Mouse (Mus musculus) myocyte (in vitro differentiated cells): ENCODE measurements around the gene Scfd2. TPM values are rescaled to one million over a fixed set of nuclear protein-coding genes. Genes with fewer than 3 reads are reported as not detected.

Source experiments
- H3K27me3 ChIP-seq: one replicate; pipeline ENCODE4 v1.6.1; 2011; ENCODE audit not compliant: control insufficient read depth, insufficient read depth, insufficient read length
- H3K36me3 ChIP-seq: one replicate; pipeline ENCODE4 v1.6.1; 2011; ENCODE audit not compliant: control insufficient read depth, insufficient read depth
- H3K4me2 ChIP-seq: one replicate; pipeline ENCODE4 v1.6.1; 2011; ENCODE audit warnings: low read depth, control low read depth
- H3K4me3 ChIP-seq: one replicate; pipeline ENCODE4 v1.5.1; 2011; ENCODE audit warnings: mild to moderate bottlenecking, control low read depth, moderate library complexity
- H3K79me2 ChIP-seq: one replicate; pipeline ENCODE4 v1.6.1; 2011; ENCODE audit not compliant: control insufficient read depth, insufficient read depth
- H3ac ChIP-seq: one replicate; pipeline ENCODE4 v1.6.1; 2011; ENCODE audit not compliant: control insufficient read depth, insufficient read length
- CEBPB ChIP-seq: IDR thresholded peaks from 2 replicates; pipeline ENCODE4 v1.6.1; 2011; ENCODE audit warnings: mild to moderate bottlenecking, moderate library complexity; ENCODE audit not compliant: poor library complexity, insufficient read depth, severe bottlenecking
- E2F4 ChIP-seq: IDR thresholded peaks from one replicate; pipeline ENCODE4 v1.6.1; 2011; ENCODE audit warnings: mild to moderate bottlenecking, control low read depth, moderate library complexity; ENCODE audit not compliant: insufficient read depth
- MAX ChIP-seq: IDR thresholded peaks from one replicate; pipeline ENCODE4 v1.6.1; 2011; ENCODE audit warnings: low read depth, mild to moderate bottlenecking, control low read depth
- MYOD1 ChIP-seq, 3 experiments: IDR thresholded peaks; one replicate each; pipeline ENCODE4 v1.6.1; 2011; ENCODE audit warnings: control low read depth in 2 of 3, low read depth in 2 of 3, mild to moderate bottlenecking in 2 of 3, moderate library complexity in 1 of 3; ENCODE audit not compliant: insufficient read length in 2 of 3, control insufficient read depth in 1 of 3
- MYOG ChIP-seq, 3 experiments: IDR thresholded peaks; one replicate each; pipeline ENCODE4 v1.6.1; 2011; ENCODE audit warnings: control low read depth in 2 of 3, low read depth in 2 of 3, mild to moderate bottlenecking in 2 of 3; ENCODE audit not compliant: insufficient read length in 2 of 3, control insufficient read depth in 1 of 3, insufficient read depth in 1 of 3
- POLR2A ChIP-seq: IDR thresholded peaks from one replicate; pipeline ENCODE4 v1.6.1; 2011; ENCODE audit warnings: low read depth, mild to moderate bottlenecking, control low read depth, moderate library complexity; ENCODE audit not compliant: insufficient read length
- POLR2AphosphoS2 ChIP-seq: IDR thresholded peaks from one replicate; pipeline ENCODE4 v1.6.1; 2011; ENCODE audit warnings: low read depth, control low read depth; ENCODE audit not compliant: insufficient read length
- REST ChIP-seq: IDR thresholded peaks from one replicate; pipeline ENCODE4 v1.6.1; 2011; ENCODE audit warnings: mild to moderate bottlenecking, control low read depth, moderate library complexity; ENCODE audit not compliant: insufficient read depth, insufficient read length
- SRF ChIP-seq: IDR thresholded peaks from one replicate; pipeline ENCODE4 v1.6.1; 2011; ENCODE audit warnings: low read depth; ENCODE audit not compliant: control insufficient read depth, insufficient read length
- TCF12 ChIP-seq: IDR thresholded peaks from one replicate; pipeline ENCODE4 v1.6.1; 2011; ENCODE audit warnings: mild to moderate bottlenecking, control low read depth; ENCODE audit not compliant: poor library complexity, insufficient read depth, severe bottlenecking
- TCF3 ChIP-seq: IDR thresholded peaks from one replicate; pipeline ENCODE4 v1.6.1; 2011; ENCODE audit warnings: low read depth, control low read depth; ENCODE audit not compliant: insufficient read length
- USF1 ChIP-seq: IDR thresholded peaks from one replicate; pipeline ENCODE4 v1.6.1; 2011; ENCODE audit warnings: low read depth, mild to moderate bottlenecking, control low read depth, moderate library complexity
- polyA plus RNA-seq: library from polyadenylated mRNA; unstranded; fragments of >200 nt; fragmentation: generic; extraction: Trizol; gene quantifications from one replicate; pipeline ENCODE4 v1.2.1, GENCODE M21; 2012; ENCODE audit warnings: missing spikeins

Gene Scfd2
- polyA plus RNA-seq, 1 experiment, result 7.8 TPM

DNA sequence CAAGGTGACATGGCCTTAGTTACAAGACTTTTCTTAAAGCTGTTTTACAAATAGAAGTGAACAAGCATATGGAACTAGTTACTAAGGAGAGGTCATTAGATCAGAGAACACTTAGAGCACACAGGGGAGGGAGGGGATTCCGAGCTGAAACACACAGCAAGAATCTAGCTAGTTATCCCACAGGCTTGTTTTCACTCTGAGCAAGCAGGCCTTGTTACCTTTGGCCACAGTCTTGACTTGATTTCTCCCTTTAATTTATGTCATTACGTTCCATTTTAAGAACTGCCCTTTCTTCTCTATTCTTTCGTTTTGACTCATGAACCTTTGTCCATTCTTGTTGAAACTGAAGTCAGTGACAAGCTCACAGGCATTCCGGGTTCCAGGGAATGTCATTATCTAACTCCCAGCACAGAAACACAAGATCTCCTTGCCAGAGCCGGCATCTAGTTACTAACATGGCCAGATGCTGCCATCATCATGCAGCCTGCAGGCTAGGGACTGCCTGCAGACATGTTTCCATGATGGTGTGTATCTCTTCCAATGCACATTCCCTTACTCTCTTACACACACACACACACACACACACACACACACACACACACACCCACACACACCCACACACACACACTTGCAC lies 263.7 kb downstream of the Scfd2 start:
- no peak overlapping the region for H3K4me3 ChIP-seq
- no peaks in the 10 kb centered on the region for H3K36me3 ChIP-seq
- H3K79me2 ChIP-seq, result no peaks in the 10 kb centered on the region
- H3K27me3 ChIP-seq, result no peaks in the 10 kb centered on the region
- TF ChIP-seq SRF (no peak), MYOD1 (IDR thresholded peaks at IDR 0.05; ENCODE audit: control insufficient read depth in 1 of 3, insufficient read length in 2 of 3, low read depth in 2 of 3) (no peak), POLR2AphosphoS2 (no peak)
- H3ac ChIP-seq, result no peak overlapping the region
- no peak overlapping the region for H3K4me2 ChIP-seq

DNA sequence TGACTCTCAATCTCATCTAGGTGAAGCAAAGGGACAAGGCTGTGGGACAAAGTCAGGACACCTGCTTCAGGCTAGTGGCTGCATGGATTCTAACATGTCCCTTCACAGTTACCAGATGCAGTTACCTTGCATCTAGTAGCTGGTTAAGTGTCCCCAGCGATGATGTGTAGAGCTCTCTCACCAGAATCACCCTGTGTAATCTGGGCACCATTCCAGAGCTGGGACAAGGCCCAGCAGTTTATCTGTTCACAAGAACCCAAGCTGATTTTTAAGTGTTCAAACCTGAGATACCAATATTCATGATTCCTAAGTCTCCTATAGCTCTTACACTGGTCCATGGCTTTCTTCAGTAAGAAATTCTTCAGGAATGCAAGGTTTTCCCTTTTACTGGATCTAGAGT lies 264.4 kb downstream of the Scfd2 start:
- Histone ChIP-seq H3K4me2 (no peak overlapping the region), H3K36me3 (no peaks in the 10 kb centered on the region), H3K27me3 (no peaks in the 10 kb centered on the region), H3K4me3 (no peak overlapping the region), H3K79me2 (no peaks in the 10 kb centered on the region), H3ac (no peak overlapping the region)
- TF ChIP-seq MAX (no peak), MYOG (IDR thresholded peaks at IDR 0.05; ENCODE audit: control insufficient read depth in 1 of 3, insufficient read depth in 1 of 3, insufficient read length in 2 of 3, low read depth in 2 of 3) (no peak), TCF12 (no peak), USF1 (no peak), POLR2AphosphoS2 (no peak), CEBPB (no peak), REST (no peak), E2F4 (no peak), SRF (no peak)

DNA sequence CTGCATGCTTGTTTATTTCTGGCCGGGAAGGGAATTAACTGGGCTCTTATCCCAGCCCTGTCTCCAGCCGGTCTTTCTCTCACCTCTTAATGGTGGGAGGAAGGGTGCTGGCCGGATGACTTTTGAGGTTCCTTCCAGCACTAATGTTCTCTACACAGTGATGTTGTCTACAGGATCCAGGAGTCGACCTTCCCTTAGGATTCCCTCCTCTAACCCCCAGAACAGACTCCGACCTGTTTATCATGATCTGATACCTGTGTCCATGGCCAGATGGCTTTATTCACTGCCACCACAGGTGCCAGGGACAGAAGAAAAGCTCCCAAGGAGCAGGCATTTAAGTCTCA lies 265.1 kb downstream of the Scfd2 start:
- Histone ChIP-seq H3K36me3 (no peaks in the 10 kb centered on the region), H3K79me2 (no peaks in the 10 kb centered on the region), H3K4me2 (no peak overlapping the region), H3K27me3 (no peaks in the 10 kb centered on the region), H3K4me3 (no peak overlapping the region), H3ac (no peak overlapping the region)
- TF ChIP-seq MAX (no peak), POLR2A (no peak), TCF12 (no peak), SRF (no peak), CEBPB (no peak), USF1 (no peak), MYOG (IDR thresholded peaks at IDR 0.05; ENCODE audit: control insufficient read depth in 1 of 3, insufficient read depth in 1 of 3, insufficient read length in 2 of 3, low read depth in 2 of 3) (no peak), TCF3 (no peak), MYOD1 (IDR thresholded peaks at IDR 0.05; ENCODE audit: control insufficient read depth in 1 of 3, insufficient read length in 2 of 3, low read depth in 2 of 3) (no peak)

DNA sequence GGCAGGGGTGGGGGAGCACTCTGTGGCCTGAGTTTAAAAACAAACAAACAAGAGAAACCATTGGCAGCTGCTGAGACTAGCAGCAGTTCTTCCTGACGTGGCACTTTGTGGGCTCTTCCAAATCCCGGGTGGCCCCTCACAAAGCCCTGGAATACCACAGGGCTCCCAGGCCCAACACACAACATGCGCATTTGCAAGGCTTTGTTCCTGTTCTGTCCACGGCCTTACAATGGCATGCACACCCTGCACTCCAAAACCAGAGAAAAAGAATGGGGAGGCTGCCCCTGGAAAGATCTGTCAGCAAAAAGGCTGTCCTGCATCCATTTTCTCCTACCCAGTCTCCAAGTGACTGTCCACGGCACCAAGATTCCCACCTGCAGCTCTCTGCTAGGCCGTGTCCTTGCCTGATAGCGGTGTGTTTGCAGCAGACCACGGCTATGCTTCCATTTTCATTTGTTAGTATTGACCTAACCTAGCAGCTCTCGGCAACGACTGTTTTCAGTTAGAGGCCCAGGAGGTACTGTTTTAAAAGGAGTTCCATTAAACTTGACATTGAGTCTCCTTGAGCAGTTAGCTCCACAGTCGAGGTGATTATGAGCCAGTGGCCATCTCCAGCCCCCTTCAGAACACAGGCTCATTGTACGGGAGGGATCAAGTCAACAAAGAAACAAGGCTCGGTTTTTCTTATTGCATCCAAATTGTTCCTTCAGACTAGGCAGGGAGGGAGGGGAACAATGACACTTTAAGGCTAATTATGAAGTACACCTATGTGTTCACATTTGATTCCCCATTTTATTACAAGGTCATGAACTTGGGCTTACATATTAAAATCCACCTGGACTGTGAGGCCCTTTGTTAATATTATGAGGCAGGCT lies 265.7 kb downstream of the Scfd2 start:
- no peak overlapping the region for H3ac ChIP-seq
- no peaks in the 10 kb centered on the region for H3K27me3 ChIP-seq
- H3K4me3 ChIP-seq, result no peak overlapping the region
- H3K36me3 ChIP-seq, result no peaks in the 10 kb centered on the region
- TF ChIP-seq E2F4 (no peak), SRF (no peak), MYOG (IDR thresholded peaks at IDR 0.05; ENCODE audit: control insufficient read depth in 1 of 3, insufficient read depth in 1 of 3, insufficient read length in 2 of 3, low read depth in 2 of 3) (no peak), POLR2AphosphoS2 (no peak), USF1 (no peak), TCF3 (no peak), POLR2A (no peak), MAX (no peak), CEBPB (no peak), MYOD1 (IDR thresholded peaks at IDR 0.05; ENCODE audit: control insufficient read depth in 1 of 3, insufficient read length in 2 of 3, low read depth in 2 of 3) (no peak), REST (no peak)
- H3K79me2 ChIP-seq, result no peaks in the 10 kb centered on the region
- H3K4me2 ChIP-seq, result no peak overlapping the region

DNA sequence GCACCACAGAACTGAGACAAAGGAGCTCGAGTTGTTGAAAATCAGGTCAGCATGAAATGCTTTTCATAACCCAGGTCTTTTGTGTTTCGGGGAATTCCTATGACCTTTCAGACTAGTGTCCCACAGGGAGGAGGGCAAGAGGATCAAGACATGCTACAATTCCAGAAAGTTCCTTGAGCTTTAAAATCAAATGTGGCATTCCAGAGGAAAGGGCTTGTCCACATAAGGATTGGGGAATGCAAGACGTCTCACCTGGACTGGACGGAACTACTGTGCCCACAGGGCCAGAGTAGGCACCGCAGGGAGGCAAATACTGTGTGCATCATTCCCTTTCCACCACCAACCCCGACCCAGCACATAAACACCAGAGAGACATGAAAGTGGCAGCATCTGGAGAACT lies 266.4 kb downstream of the Scfd2 start:
- H3ac ChIP-seq, result no peak overlapping the region
- H3K4me2 ChIP-seq, result no peak overlapping the region
- TF ChIP-seq MAX, result no peak
- TF ChIP-seq USF1, result no peak
- TF ChIP-seq POLR2AphosphoS2, result no peak
- no peak for TF ChIP-seq CEBPB
- no peak for TF ChIP-seq MYOG (IDR thresholded peaks at IDR 0.05; ENCODE audit: control insufficient read depth in 1 of 3, insufficient read depth in 1 of 3, insufficient read length in 2 of 3, low read depth in 2 of 3)
- TF ChIP-seq POLR2A, result no peak
- no peak for TF ChIP-seq REST
- TF ChIP-seq E2F4, result no peak
- no peak for TF ChIP-seq TCF12
- TF ChIP-seq MYOD1 (IDR thresholded peaks at IDR 0.05; ENCODE audit: control insufficient read depth in 1 of 3, insufficient read length in 2 of 3, low read depth in 2 of 3), result no peak
- no peak for TF ChIP-seq TCF3
- TF ChIP-seq SRF, result no peak
- H3K27me3 ChIP-seq, result no peaks in the 10 kb centered on the region
- H3K79me2 ChIP-seq, result no peaks in the 10 kb centered on the region
- H3K36me3 ChIP-seq, result no peaks in the 10 kb centered on the region
- no peak overlapping the region for H3K4me3 ChIP-seq
